Mouse (Mus musculus): ENCODE data around the gene Arhgef3. TPM values are rescaled to one million over a fixed set of nuclear protein-coding genes. Genes with fewer than 3 reads are reported as not detected.

Gene Arhgef3
- polyA plus RNA-seq, 1 experiment from 2014 or later: 19.9 TPM

DNA sequence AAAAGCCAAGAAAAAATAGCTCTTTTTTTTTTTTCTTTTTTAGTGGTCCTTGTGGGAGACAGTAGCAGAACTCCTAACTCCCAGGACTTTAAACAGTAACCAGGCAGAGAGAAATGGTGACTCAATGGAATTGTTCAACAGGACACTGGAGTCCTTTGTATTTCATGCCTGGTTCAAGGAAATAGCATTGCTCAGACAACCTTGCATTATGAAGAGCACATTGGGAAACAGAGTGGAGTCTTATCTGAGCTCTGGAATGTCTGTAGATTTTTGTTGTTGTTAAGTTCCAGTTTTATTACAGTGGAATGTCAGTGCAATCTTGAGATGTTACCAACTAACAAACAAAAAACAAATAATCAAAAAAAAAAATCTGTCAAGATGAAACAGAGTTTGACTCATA is 169.3 kb downstream of the Arhgef3 start:
- Histone ChIP-seq H3K9ac (no peak overlapping the region), H3K9me3 (no peaks in the 10 kb centered on the region), H3K36me3 (no peaks in the 10 kb centered on the region), H3K27me3 (no peaks in the 10 kb centered on the region), H3K4me1 (peaks cover 13% of the 10 kb centered on the region), H3K27ac (no peak overlapping the region), H3K4me3 (no peak overlapping the region), H3K4me2 (no peak overlapping the region)
- ATAC-seq (ENCODE audit: insufficient number of reproducible peaks, low FRiP score, low TSS enrichment, low read depth): no peak

DNA sequence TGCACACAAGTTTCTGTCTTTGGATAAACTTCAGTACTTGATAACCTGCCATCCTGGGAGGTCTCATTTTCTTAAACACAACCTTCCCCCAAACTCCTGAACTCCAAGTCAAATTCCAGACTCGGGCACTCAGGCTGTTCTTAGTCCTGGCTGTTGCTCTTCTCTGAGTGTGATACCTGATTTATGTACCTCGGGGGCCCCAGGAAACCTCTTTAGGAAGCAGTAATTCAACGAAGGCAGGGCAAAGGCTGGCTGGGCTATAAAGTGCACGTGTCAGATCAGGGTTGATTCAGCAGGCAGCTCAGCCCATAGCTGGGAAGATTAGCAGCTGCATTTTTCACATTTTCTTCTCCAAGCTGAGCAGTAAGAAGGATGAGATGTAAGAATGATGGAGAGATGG is 171.5 kb downstream of the Arhgef3 start:
- Histone ChIP-seq H3K36me3 (no peaks in the 10 kb centered on the region), H3K4me2 (no peak overlapping the region), H3K9ac (no peak overlapping the region), H3K9me3 (no peaks in the 10 kb centered on the region), H3K4me1 (peaks cover 13% of the 10 kb centered on the region), H3K27ac (no peak overlapping the region), H3K27me3 (no peaks in the 10 kb centered on the region), H3K4me3 (no peak overlapping the region)
- 5% methylated on average over 4 of the region's 4 CpGs for WGBS
- ATAC-seq (ENCODE audit: insufficient number of reproducible peaks, low FRiP score, low TSS enrichment, low read depth): no peak

DNA sequence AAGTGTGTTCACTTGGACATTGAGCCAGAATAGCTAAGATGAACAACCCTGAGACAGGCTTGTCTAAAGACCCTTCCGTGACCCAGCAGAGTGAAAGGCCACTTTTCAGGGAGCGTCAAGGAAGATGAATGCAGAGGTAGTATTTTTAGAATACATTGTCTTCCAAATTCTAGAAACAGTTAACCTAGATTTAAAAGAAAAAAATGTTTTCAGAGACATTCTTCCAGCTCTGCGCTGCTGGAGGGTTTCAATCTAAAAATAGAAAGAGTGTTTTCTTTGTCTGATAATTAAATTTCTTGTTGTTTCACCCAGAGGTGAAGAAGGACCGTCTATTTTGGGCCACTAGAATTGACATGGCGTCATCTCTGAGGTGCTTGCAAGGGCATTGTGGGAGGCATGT is 174.4 kb downstream of the Arhgef3 start:
- Histone ChIP-seq H3K27ac (no peak overlapping the region), H3K36me3 (no peaks in the 10 kb centered on the region), H3K4me1 (0 out of 2 replicates have a peak, but pooled peaks cover 4% of the 10 kb centered on the region), H3K4me3 (no peak overlapping the region), H3K4me2 (no peak overlapping the region), H3K9ac (no peak overlapping the region), H3K27me3 (no peaks in the 10 kb centered on the region), H3K9me3 (no peaks in the 10 kb centered on the region)
- ATAC-seq (ENCODE audit: insufficient number of reproducible peaks, low FRiP score, low TSS enrichment, low read depth): no peak
- 77% methylated on average over 5 of the region's 5 CpGs for WGBS

DNA sequence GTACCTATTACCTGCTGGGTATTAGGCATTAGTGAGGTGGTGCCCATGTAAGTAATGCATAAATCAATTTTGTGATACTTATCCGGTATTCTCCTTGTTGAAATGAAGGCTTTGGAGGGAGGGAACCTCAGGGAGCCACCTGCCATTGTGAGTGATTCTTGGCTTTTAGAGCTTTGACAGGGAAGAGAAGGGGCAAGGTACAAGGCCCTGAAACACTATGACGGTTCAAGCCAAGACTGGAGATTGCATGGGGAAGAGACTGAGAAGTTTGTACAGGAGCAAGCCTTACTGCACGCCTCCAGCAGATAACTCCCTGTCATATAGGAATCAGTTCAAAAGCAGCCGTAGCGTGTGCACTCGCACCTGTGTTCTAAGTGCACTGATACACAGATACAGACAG is 177.4 kb downstream of the Arhgef3 start:
- Histone ChIP-seq H3K4me3 (no peak overlapping the region), H3K36me3 (no peaks in the 10 kb centered on the region), H3K9me3 (no peaks in the 10 kb centered on the region), H3K9ac (no peak overlapping the region), H3K27me3 (no peaks in the 10 kb centered on the region), H3K4me1 (no peaks in the 10 kb centered on the region), H3K4me2 (no peak overlapping the region), H3K27ac (no peak overlapping the region)
- no peak for ATAC-seq (ENCODE audit: insufficient number of reproducible peaks, low FRiP score, low TSS enrichment, low read depth)
- WGBS: 86% methylated on average over 6 of the region's 6 CpGs

DNA sequence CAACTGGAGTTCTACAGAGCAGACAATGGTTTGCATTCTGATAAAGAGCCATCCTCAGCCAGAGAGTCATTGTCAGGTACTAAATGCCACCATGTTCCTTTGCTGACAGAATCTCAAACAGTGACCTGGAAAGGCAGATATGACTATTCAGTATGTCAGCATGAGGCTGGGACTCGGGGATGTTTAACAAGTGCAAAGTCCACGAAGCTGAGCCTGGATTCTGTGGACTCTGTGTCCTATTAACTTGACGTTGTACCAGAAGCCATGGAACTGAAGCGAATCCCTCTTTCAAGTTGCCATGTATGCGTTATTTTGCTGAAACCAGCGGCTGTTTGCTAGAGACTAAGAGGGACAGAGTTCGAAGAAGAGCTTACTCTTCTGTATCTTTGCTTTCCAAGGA is 181.1 kb downstream of the Arhgef3 start:
- Histone ChIP-seq H3K27ac (no peak overlapping the region), H3K4me3 (no peak overlapping the region), H3K4me2 (no peak overlapping the region), H3K36me3 (no peaks in the 10 kb centered on the region), H3K9ac (no peak overlapping the region), H3K9me3 (no peaks in the 10 kb centered on the region), H3K27me3 (no peaks in the 10 kb centered on the region), H3K4me1 (no peaks in the 10 kb centered on the region)
- WGBS: 81% methylated on average over 7 of the region's 7 CpGs
- ATAC-seq (ENCODE audit: insufficient number of reproducible peaks, low FRiP score, low TSS enrichment, low read depth): no peak

DNA sequence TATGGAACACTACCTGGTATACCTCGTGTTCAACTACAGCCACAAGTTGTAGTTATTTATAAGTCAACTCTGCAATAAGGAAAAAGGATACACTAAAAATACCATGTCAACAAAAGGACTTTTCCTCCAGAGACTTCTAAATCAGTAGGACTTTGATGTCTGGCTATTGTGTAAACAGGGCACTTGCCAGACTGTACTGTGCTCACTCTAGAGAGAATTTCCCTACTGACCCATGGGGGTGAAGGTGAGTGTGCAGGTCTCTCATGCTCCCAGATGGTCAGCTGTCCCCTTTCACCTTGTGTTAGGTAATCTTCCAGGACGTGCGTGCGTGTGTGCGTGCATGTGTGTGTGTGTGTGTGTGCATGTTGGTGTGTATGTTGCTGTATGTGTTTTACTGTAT is 182.3 kb downstream of the Arhgef3 start:
- no peak for ATAC-seq (ENCODE audit: insufficient number of reproducible peaks, low FRiP score, low TSS enrichment, low read depth)
- WGBS: 72% methylated on average over 5 of the region's 5 CpGs
- no peaks in the 10 kb centered on the region for H3K36me3 ChIP-seq
- H3K9me3 ChIP-seq: no peaks in the 10 kb centered on the region
- H3K4me3 ChIP-seq: no peak overlapping the region
- H3K4me2 ChIP-seq: no peak overlapping the region
- H3K27me3 ChIP-seq: no peaks in the 10 kb centered on the region
- no peak overlapping the region for H3K9ac ChIP-seq
- no peaks in the 10 kb centered on the region for H3K4me1 ChIP-seq
- H3K27ac ChIP-seq: no peak overlapping the region

DNA sequence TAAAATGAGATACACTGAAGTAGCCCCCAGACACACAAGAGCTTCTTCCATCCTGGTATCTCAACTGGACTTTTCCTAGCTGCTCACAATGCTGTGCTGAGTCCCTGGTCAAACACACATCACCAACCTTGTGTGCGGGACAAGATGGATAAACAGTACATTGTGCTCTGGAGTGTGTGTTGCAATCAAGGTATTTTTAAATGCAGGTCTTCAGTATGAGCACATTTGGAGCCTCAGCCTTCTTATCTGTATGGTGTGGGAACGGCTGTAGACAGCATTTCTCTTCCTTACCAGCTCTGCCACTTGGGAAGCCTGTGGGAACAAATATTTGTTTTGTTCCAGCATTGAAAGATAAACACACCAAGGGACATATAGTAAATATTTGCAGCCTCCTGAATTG is 184.2 kb downstream of the Arhgef3 start:
- Histone ChIP-seq H3K4me2 (no peak overlapping the region), H3K9me3 (no peaks in the 10 kb centered on the region), H3K4me1 (no peaks in the 10 kb centered on the region), H3K27me3 (no peaks in the 10 kb centered on the region), H3K9ac (no peak overlapping the region), H3K27ac (no peak overlapping the region), H3K4me3 (no peak overlapping the region), H3K36me3 (no peaks in the 10 kb centered on the region)
- ATAC-seq (ENCODE audit: insufficient number of reproducible peaks, low FRiP score, low TSS enrichment, low read depth): no peak
- WGBS: 77% methylated on average over 2 of the region's 2 CpGs

DNA sequence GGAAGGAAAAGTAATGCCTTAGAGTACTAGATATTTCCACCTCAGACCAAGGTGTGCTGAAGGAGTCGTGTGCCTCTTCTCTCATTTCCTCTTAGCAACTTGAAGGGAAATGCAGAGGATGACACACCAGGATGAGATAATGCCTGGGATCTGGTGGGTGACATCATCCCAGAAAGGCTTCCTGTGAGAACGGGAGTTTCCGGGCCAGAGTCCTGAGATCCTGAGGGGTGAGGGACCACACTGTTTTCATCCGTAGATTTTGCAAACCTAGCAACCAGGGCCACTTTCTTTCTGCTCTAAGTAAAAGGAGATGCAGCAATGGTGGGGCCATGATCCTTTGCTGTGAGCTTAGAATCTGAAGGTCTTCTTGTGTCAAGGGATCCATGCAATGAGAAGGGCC is 185.0 kb downstream of the Arhgef3 start:
- Histone ChIP-seq H3K4me3 (no peak overlapping the region), H3K27me3 (no peaks in the 10 kb centered on the region), H3K4me2 (no peak overlapping the region), H3K27ac (no peak overlapping the region), H3K36me3 (no peaks in the 10 kb centered on the region), H3K4me1 (no peaks in the 10 kb centered on the region), H3K9me3 (no peaks in the 10 kb centered on the region), H3K9ac (no peak overlapping the region)
- WGBS: 61% methylated on average over 4 of the region's 4 CpGs
- no peak for ATAC-seq (ENCODE audit: insufficient number of reproducible peaks, low FRiP score, low TSS enrichment, low read depth)

DNA sequence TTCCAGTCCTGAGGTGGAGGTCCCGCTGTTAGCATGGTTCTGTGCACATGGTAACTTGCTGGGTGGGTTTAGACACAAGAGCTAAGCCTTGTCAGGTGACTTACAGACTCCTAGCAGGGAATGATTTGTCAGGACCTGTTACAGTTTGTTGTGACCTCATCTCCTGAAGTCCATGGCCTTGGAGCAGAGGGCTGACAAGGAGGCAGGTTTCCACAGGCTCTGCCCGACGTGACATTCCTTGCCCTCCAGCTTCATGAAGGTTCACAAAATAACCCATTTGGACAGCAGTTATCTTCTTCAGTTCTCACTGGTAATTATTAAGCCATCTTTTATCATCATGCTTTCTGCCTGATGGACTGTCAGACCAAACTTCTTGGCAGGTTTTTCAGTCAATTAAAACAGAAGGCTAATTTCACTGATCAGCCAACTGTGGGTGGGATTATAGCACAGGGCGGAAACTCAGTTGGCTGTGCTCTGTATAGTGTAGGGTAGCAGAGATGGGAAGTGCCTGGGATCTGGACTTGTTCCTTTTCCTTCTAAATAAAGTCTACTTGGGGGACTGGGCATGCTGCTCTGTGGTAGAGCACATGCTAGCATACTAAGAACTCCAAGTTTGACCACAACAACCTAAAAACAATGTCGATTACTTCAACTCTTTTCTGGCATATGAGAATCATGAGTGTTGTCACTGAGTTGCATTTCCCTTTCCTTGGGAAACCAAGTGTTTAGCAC is 187.2 kb downstream of the Arhgef3 start:
- no peak overlapping the region for H3K4me2 ChIP-seq
- no peak overlapping the region for H3K4me3 ChIP-seq
- ATAC-seq (ENCODE audit: insufficient number of reproducible peaks, low FRiP score, low TSS enrichment, low read depth): no peak
- no peaks in the 10 kb centered on the region for H3K27me3 ChIP-seq
- no peak overlapping the region for H3K9ac ChIP-seq
- no peaks in the 10 kb centered on the region for H3K9me3 ChIP-seq
- H3K36me3 ChIP-seq: no peaks in the 10 kb centered on the region
- no peaks in the 10 kb centered on the region for H3K4me1 ChIP-seq
- no peak overlapping the region for H3K27ac ChIP-seq
- 64% methylated on average over 5 of the region's 5 CpGs for WGBS

DNA sequence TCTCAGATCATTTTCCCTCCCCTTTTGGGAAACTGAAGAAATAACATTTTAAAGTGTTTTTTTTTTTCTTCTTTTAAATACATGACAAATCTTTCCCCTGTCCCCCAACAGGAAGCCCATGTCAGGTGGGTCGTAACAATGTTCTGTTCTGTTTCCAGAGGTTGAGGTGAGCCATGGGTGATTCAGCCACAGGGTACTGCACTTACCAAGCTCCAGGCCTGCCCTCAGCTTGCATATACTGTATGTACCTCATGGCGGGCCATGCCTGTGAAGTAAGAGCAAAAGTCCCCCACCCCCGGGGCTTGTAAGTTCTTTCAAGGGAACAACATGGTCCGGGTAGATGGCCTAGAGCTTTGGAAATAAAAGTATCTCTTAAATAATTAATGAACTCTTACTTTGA is 188.6 kb downstream of the Arhgef3 start:
- 57% methylated on average over 4 of the region's 4 CpGs for WGBS
- no peak overlapping the region for H3K4me2 ChIP-seq

DNA sequence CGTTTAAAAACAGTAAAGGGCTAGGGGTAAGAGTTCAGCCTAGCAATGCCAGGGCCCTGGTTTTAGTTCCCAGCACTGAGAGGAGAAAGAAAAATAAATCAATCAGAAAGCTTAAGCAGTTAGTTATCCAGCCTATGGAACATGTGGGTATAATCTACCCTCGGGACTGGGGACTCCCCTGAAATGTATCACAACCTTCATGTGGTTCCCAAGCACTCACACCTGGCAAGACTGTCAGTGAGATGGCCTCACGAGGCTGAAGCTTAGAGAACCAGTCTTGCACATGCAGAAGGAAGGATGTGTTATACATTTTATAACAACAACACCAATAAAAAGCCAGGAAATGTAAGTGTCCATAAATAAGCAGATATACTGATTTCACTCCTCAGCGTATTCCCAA is 189.7 kb downstream of the Arhgef3 start:
- no peaks in the 10 kb centered on the region for H3K27me3 ChIP-seq
- no peak for ATAC-seq (ENCODE audit: insufficient number of reproducible peaks, low FRiP score, low TSS enrichment, low read depth)
- no peak overlapping the region for H3K27ac ChIP-seq
- no peaks in the 10 kb centered on the region for H3K36me3 ChIP-seq
- 55% methylated on average over 4 of the region's 4 CpGs for WGBS
- H3K4me3 ChIP-seq: no peak overlapping the region
- H3K9ac ChIP-seq: no peak overlapping the region
- no peaks in the 10 kb centered on the region for H3K9me3 ChIP-seq
- no peak overlapping the region for H3K4me2 ChIP-seq
- no peaks in the 10 kb centered on the region for H3K4me1 ChIP-seq

More for the DNA sequence above, 188.6 kb downstream of the Arhgef3 start:
- Histone ChIP-seq H3K4me1 (no peaks in the 10 kb centered on the region), H3K9ac (no peak overlapping the region), H3K4me3 (no peak overlapping the region), H3K27ac (no peak overlapping the region), H3K9me3 (no peaks in the 10 kb centered on the region), H3K27me3 (no peaks in the 10 kb centered on the region), H3K36me3 (no peaks in the 10 kb centered on the region)
- ATAC-seq (ENCODE audit: insufficient number of reproducible peaks, low FRiP score, low TSS enrichment, low read depth): no peak

DNA sequence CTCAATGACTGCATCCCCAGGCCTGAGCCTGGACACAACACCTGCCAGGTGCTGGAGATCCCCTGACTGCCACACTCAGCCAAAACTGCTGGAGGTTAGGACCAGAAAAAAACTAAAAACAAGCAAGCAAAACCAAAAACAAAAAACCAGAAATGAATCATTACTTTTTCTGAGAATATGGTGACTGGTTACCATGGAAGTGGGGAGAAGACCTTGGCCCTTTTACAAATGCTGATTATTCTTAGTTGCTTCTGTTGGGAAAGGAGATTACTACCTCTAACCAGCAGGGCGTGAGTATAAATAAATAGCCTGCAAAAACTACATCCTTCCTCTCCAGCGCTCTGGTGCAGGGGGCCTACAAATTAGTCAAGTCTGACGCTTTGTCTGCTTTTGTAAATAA is 194.1 kb downstream of the Arhgef3 start:
- Histone ChIP-seq H3K27ac (no peak overlapping the region), H3K27me3 (no peaks in the 10 kb centered on the region), H3K36me3 (no peaks in the 10 kb centered on the region), H3K9ac (no peak overlapping the region), H3K4me1 (no peaks in the 10 kb centered on the region), H3K9me3 (no peaks in the 10 kb centered on the region), H3K4me2 (no peak overlapping the region), H3K4me3 (no peak overlapping the region)
- no peak for ATAC-seq (ENCODE audit: insufficient number of reproducible peaks, low FRiP score, low TSS enrichment, low read depth)
- 59% methylated on average over 3 of the region's 3 CpGs for WGBS

Measured in limb, embryonic 15.5 days (tissue).